Mouse (Mus musculus): ENCODE measurements at regions not wholly inside any gene's neighbourhood (a gene's known extent, or its start where the extent isn't known, plus 50 kb on each side); places are given as distances from the start of the nearest gene placed in this dataset.

DNA sequence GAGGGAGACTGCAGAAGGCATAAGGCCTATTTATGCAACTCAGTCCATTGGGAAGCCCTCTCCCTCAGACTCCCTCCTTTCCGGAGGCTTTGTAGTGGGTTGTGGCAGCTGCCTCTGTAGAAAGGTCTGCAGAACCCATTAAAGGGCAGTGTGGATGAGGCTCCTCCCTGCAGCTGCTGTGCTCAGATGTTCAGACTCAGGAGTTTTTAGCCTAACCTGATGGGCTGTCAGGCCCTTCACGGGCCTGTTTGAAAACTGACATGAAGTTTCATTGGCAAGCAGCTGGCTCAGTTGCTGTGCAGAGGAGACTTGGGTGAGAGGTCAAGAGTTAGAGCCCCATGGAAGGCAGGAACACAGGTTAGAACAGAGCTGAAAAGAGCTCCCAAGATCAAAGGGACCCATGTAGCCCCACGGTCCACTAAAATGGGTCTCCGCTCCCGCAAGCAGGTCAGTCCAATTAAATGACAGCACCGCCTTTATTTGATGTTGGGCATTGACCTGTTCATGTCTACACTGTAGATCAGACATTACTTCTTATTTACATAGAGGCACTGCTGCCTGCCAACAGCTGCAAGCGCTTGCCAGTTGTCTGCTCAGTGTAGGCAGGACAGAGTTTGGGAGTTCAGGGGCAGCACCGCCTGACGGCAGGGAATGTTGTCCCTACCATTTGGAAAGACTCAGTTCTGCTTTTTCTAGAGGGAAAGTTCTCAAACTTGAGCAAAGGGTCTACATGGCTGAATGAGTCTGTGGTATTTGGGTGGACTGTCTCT is 53.8 kb upstream of the Usp46 start:
- Histone ChIP-seq H3K36me3 (ENCODE audit: control insufficient read depth, insufficient read depth, low read length) (no peaks in the 10 kb centered on the region), H3K4me2 (no peak overlapping the region), H3K4me3 (ENCODE audit: low read depth, low read length) (no peak overlapping the region), H3K27ac (ENCODE audit: low read depth, low read length) (no peak overlapping the region), H3K9ac (ENCODE audit: low read depth, low read length) (no peak overlapping the region), H3K4me1 (ENCODE audit: control insufficient read depth, insufficient read depth, low read length) (no peaks in the 10 kb centered on the region), H3K27me3 (ENCODE audit: control insufficient read depth, insufficient read depth, low read length) (no peaks in the 10 kb centered on the region), H3K9me3 (replicated peaks; ENCODE audit: control insufficient read depth, low read length) (no peaks in the 10 kb centered on the region)
- WGBS (ENCODE audit: insufficient replicate concordance) = 80% methylated on average over 9 of the region's 9 CpGs
- no peak for ATAC-seq (replicated peaks; ENCODE audit: insufficient number of reproducible peaks, low FRiP score, low TSS enrichment)

GRCm38 (mm10) chr5:74126015-74126896 is 58.0 kb upstream of the Usp46 start:
- WGBS (ENCODE audit: insufficient replicate concordance) = 54% methylated on average over 32 of the region's 32 CpGs
- peak overlapping the region; percentile 55; the same call in 1 of the 2 replicates for H3K27ac ChIP-seq (ENCODE audit: low read depth, low read length)
- H3K36me3 ChIP-seq (ENCODE audit: control insufficient read depth, insufficient read depth, low read length) = no peaks in the 10 kb centered on the region
- peak overlapping the region; percentile 4; the same call in 1 of the 2 replicates for H3K9ac ChIP-seq (ENCODE audit: low read depth, low read length)
- H3K9me3 ChIP-seq (replicated peaks; ENCODE audit: control insufficient read depth, low read length) = no peaks in the 10 kb centered on the region
- no peaks in the 10 kb centered on the region for H3K27me3 ChIP-seq (ENCODE audit: control insufficient read depth, insufficient read depth, low read length)
- H3K4me1 ChIP-seq (ENCODE audit: control insufficient read depth, insufficient read depth, low read length) = no peaks in the 10 kb centered on the region
- ATAC-seq (replicated peaks; ENCODE audit: insufficient number of reproducible peaks, low FRiP score, low TSS enrichment) = peak; percentile 89
- H3K4me3 ChIP-seq (ENCODE audit: low read depth, low read length) = peak overlapping the region; percentile 21
- peak overlapping the region; percentile 54 for H3K4me2 ChIP-seq

DNA sequence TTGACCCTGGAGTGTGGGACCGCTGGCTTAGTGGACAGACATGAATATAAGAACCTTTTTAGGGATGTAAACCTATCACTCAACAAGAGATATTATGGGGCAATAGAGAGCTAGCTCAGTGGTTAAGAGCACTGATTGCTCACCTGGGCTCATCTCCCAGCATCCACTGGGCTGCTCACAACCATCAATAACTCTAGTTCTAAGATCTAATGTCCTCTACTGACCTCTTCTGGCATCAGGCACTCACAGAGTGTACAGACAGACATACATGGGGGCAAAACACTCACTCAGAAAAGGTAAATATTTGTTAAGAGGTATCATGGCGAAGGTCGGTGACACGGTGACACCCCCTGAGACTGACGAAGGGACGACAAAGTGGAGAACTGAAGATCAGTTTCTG is 59.3 kb upstream of the Usp46 start:
- Histone ChIP-seq H3K27ac (ENCODE audit: low read depth, low read length) (no peak overlapping the region), H3K4me1 (ENCODE audit: control insufficient read depth, insufficient read depth, low read length) (no peaks in the 10 kb centered on the region), H3K27me3 (ENCODE audit: control insufficient read depth, insufficient read depth, low read length) (no peaks in the 10 kb centered on the region), H3K9me3 (replicated peaks; ENCODE audit: control insufficient read depth, low read length) (no peaks in the 10 kb centered on the region), H3K4me2 (no peak overlapping the region), H3K4me3 (ENCODE audit: low read depth, low read length) (no peak overlapping the region), H3K9ac (ENCODE audit: low read depth, low read length) (no peak overlapping the region), H3K36me3 (ENCODE audit: control insufficient read depth, insufficient read depth, low read length) (no peaks in the 10 kb centered on the region)
- no peak for ATAC-seq (replicated peaks; ENCODE audit: insufficient number of reproducible peaks, low FRiP score, low TSS enrichment)
- 93% methylated on average over 6 of the region's 6 CpGs for WGBS (ENCODE audit: insufficient replicate concordance)

DNA sequence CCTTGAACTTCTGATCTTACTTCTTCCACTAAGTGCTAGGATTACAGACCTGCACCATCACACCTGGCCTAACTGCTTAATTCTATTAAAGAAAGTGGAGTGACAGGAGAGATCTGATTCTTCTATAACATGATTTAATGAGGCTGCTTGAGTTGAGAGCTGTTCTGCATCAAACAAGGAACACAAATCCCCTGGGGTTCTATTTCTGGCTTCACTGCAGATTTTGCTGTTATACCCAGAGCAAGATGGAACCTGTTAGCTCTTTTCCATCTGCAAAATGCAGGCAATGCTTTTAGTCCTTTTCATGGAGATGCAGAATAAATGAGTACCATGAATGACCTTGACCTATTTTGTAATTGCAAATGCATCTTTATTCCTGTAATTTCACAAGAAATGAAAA is 61.4 kb upstream of the Usp46 start:
- Histone ChIP-seq H3K27ac (ENCODE audit: low read depth, low read length) (no peak overlapping the region), H3K9ac (ENCODE audit: low read depth, low read length) (no peak overlapping the region), H3K4me2 (no peak overlapping the region), H3K36me3 (ENCODE audit: control insufficient read depth, insufficient read depth, low read length) (no peaks in the 10 kb centered on the region), H3K4me3 (ENCODE audit: low read depth, low read length) (no peak overlapping the region), H3K9me3 (replicated peaks; ENCODE audit: control insufficient read depth, low read length) (no peaks in the 10 kb centered on the region), H3K27me3 (ENCODE audit: control insufficient read depth, insufficient read depth, low read length) (no peaks in the 10 kb centered on the region), H3K4me1 (ENCODE audit: control insufficient read depth, insufficient read depth, low read length) (no peaks in the 10 kb centered on the region)
- no peak for ATAC-seq (replicated peaks; ENCODE audit: insufficient number of reproducible peaks, low FRiP score, low TSS enrichment)

DNA sequence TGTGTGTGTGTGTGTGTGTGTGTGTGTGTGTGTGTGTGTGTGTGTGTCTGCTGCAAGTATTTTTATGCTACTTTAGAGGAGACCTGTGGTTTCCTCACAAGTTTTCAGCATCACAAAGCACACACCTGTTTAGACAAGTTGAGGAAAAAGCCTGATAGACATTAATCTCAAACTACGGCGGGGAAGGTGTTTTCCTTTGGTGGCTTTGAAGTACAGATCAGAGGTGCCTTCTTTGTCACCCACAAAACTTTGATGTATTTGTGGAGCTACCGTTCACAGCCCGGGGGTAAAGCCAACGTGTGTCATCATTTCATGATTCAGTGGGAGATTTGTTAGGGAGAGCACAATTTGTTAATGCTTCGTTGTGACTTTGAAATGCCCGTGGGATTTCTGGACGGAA is 62.4 kb upstream of the Rasl11b start:
- no peak overlapping the region for H3K9ac ChIP-seq (ENCODE audit: low read depth, low read length)
- no peak overlapping the region for H3K27ac ChIP-seq (ENCODE audit: low read depth, low read length)
- peaks cover 13% of the 10 kb centered on the region for H3K4me1 ChIP-seq (ENCODE audit: control insufficient read depth, insufficient read depth, low read length)
- H3K9me3 ChIP-seq (replicated peaks; ENCODE audit: control insufficient read depth, low read length) = peaks cover 4% of the 10 kb centered on the region; the same call in 1 of the 2 replicates
- H3K36me3 ChIP-seq (ENCODE audit: control insufficient read depth, insufficient read depth, low read length) = no peaks in the 10 kb centered on the region
- 69% methylated on average over 8 of the region's 8 CpGs for whole genome bisulfite sequencing (ENCODE audit: insufficient replicate concordance)
- H3K27me3 ChIP-seq (ENCODE audit: control insufficient read depth, insufficient read depth, low read length) = no peaks in the 10 kb centered on the region
- ATAC-seq (replicated peaks; ENCODE audit: insufficient number of reproducible peaks, low FRiP score, low TSS enrichment) = no peak
- no peak overlapping the region for H3K4me3 ChIP-seq (ENCODE audit: low read depth, low read length)
- no peak overlapping the region for H3K4me2 ChIP-seq

GRCm38 (mm10) chr5:74136377-74136776 is 58.7 kb upstream of the Rasl11b start:
- no peak for ATAC-seq (replicated peaks; ENCODE audit: insufficient number of reproducible peaks, low FRiP score, low TSS enrichment)
- peaks cover 4% of the 10 kb centered on the region; the same call in 1 of the 2 replicates for H3K9me3 ChIP-seq (replicated peaks; ENCODE audit: control insufficient read depth, low read length)
- H3K36me3 ChIP-seq (ENCODE audit: control insufficient read depth, insufficient read depth, low read length) = no peaks in the 10 kb centered on the region
- H3K27me3 ChIP-seq (ENCODE audit: control insufficient read depth, insufficient read depth, low read length) = no peaks in the 10 kb centered on the region
- H3K4me1 ChIP-seq (ENCODE audit: control insufficient read depth, insufficient read depth, low read length) = peaks cover 13% of the 10 kb centered on the region
- H3K4me2 ChIP-seq = no peak overlapping the region
- no peak overlapping the region for H3K9ac ChIP-seq (ENCODE audit: low read depth, low read length)
- no peak overlapping the region for H3K27ac ChIP-seq (ENCODE audit: low read depth, low read length)
- no peak overlapping the region for H3K4me3 ChIP-seq (ENCODE audit: low read depth, low read length)
- WGBS (ENCODE audit: insufficient replicate concordance) = 47% methylated on average over 5 of the region's 5 CpGs

DNA sequence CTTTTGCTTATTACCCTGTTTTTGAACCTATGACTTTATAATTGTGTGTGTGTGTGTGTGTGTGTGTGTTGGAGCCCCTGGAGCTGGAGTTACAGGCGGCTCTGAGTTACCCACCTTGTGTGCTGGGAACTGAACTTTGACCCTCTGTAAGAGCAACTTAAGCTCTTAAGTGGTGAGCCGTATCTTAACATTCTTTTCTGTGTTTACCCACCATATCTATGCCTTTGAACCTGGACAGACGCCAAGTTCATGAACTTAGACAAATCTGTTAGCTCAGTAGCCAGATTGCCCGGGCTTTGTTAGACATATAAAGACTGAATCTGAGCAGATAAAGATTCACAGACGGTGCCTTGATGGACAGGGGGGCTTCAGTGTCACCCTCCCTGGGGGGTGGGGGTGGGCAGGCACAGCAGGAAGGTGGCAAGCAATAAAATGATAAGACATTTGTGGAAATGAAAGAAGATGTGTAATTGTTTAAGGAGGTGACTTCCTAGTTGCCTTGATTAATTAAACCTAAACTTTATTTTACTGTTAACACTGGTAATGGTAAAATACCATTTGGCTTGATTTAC is 58.1 kb upstream of the Rasl11b start:
- Histone ChIP-seq H3K27ac (ENCODE audit: low read depth, low read length) (no peak overlapping the region), H3K4me3 (ENCODE audit: low read depth, low read length) (no peak overlapping the region), H3K36me3 (ENCODE audit: control insufficient read depth, insufficient read depth, low read length) (no peaks in the 10 kb centered on the region), H3K27me3 (ENCODE audit: control insufficient read depth, insufficient read depth, low read length) (no peaks in the 10 kb centered on the region), H3K9ac (ENCODE audit: low read depth, low read length) (no peak overlapping the region), H3K9me3 (replicated peaks; ENCODE audit: control insufficient read depth, low read length) (peaks cover 4% of the 10 kb centered on the region; the same call in 1 of the 2 replicates), H3K4me2 (no peak overlapping the region), H3K4me1 (ENCODE audit: control insufficient read depth, insufficient read depth, low read length) (peaks cover 13% of the 10 kb centered on the region)
- WGBS (ENCODE audit: insufficient replicate concordance) = 10% methylated on average over 5 of the region's 5 CpGs
- peak; percentile 63; the same call in 1 of the 2 replicates for ATAC-seq (replicated peaks; ENCODE audit: insufficient number of reproducible peaks, low FRiP score, low TSS enrichment)

GRCm38 (mm10) chr5:74143994-74144393 is 51.1 kb upstream of the Rasl11b start:
- Histone ChIP-seq H3K27ac (ENCODE audit: low read depth, low read length) (peak overlapping the region; percentile 54; the same call in 1 of the 2 replicates), H3K4me3 (ENCODE audit: low read depth, low read length) (no peak overlapping the region), H3K9me3 (replicated peaks; ENCODE audit: control insufficient read depth, low read length) (no peaks in the 10 kb centered on the region), H3K36me3 (ENCODE audit: control insufficient read depth, insufficient read depth, low read length) (no peaks in the 10 kb centered on the region), H3K4me1 (ENCODE audit: control insufficient read depth, insufficient read depth, low read length) (peaks cover 35% of the 10 kb centered on the region), H3K9ac (ENCODE audit: low read depth, low read length) (no peak overlapping the region), H3K4me2 (no peak overlapping the region), H3K27me3 (ENCODE audit: control insufficient read depth, insufficient read depth, low read length) (no peaks in the 10 kb centered on the region)
- ATAC-seq (replicated peaks; ENCODE audit: insufficient number of reproducible peaks, low FRiP score, low TSS enrichment) = no peak
- WGBS (ENCODE audit: insufficient replicate concordance) = 70% methylated on average over 4 of the region's 4 CpGs
